Mouse (Mus musculus) midbrain, embryonic 13.5 days (tissue): Measurements from ENCODE around the gene Ldlrap1. TPM values are rescaled to one million over a fixed set of nuclear protein-coding genes. Genes with fewer than 3 reads are reported as not detected.

ENCODE experiments used
- ATAC-seq: fragments of 200-750 bp; cut with Nextera tagmentation; 2 replicates; pipeline ENCODE4 v1.8.0; 2017; ENCODE audit warnings: mild to moderate bottlenecking, moderate TSS enrichment, moderate library complexity
- H3K27ac ChIP-seq: fragments of 300-500 bp; sonication (generic); 2 replicates; pipeline ENCODE4 v1.5.1; 2015; ENCODE audit warnings: inconsistent platforms, mild to moderate bottlenecking, moderate library complexity
- H3K27me3 ChIP-seq: fragments of 300-500 bp; sonication (generic); 2 replicates; pipeline ENCODE4 v1.6.1; 2015; ENCODE audit warnings: mild to moderate bottlenecking, inconsistent platforms
- H3K36me3 ChIP-seq: fragments of 300-500 bp; sonication (generic); 2 replicates; pipeline ENCODE4 v1.6.1; 2015; ENCODE audit warnings: mild to moderate bottlenecking, inconsistent platforms
- H3K4me1 ChIP-seq: fragments of 300-500 bp; sonication (generic); replicated peaks from 2 replicates; pipeline ENCODE4 v1.6.1; 2015; ENCODE audit warnings: inconsistent platforms
- H3K4me2 ChIP-seq: fragments of 300-500 bp; sonication (generic); replicated peaks from 2 replicates; pipeline ENCODE4 v1.6.1; 2015; ENCODE audit warnings: moderate library complexity, mild to moderate bottlenecking, inconsistent platforms
- H3K4me3 ChIP-seq: fragments of 300-500 bp; sonication (generic); replicated peaks from 2 replicates; pipeline ENCODE4 v1.5.1; 2015; ENCODE audit warnings: mild to moderate bottlenecking, inconsistent platforms
- H3K9ac ChIP-seq: fragments of 300-500 bp; sonication (generic); replicated peaks from 2 replicates; pipeline ENCODE4 v1.6.1; 2015; ENCODE audit warnings: mild to moderate bottlenecking, inconsistent platforms
- H3K9me3 ChIP-seq: fragments of 300-500 bp; sonication (generic); 2 replicates; pipeline ENCODE4 v1.6.1; 2016; ENCODE audit warnings: mild to moderate bottlenecking, inconsistent platforms
- WGBS: fragments of 180-500 bp; shearing (Covaris S2); methylation state at CpG from one replicate; pipeline ENCODE4 v1.1.7; 2015; 5-methylcytosine and 5-hydroxymethylcytosine counted together
- polyA plus RNA-seq: library from polyadenylated mRNA; unstranded; fragments of >200 nt; fragmentation: Nextera tagmentation; extraction: Ambion mirVana; gene quantifications from 2 replicates; pipeline ENCODE4 v1.2.1, GENCODE M21; 2015

The Ldlrap1 gene
- polyA plus RNA-seq, 1 experiment from 2014 or later = 3.4 TPM

GRCm38 (mm10) chr4:134758922-134759321 is 8.9 kb downstream of the Ldlrap1 start:
- WGBS = 93% methylated on average over 14 of the region's 14 CpGs
- no peaks in the 10 kb centered on the region for H3K27me3 ChIP-seq
- no peaks in the 10 kb centered on the region for H3K9me3 ChIP-seq
- H3K4me1 ChIP-seq = peaks cover 12% of the 10 kb centered on the region
- H3K27ac ChIP-seq = no peak overlapping the region
- no peak overlapping the region for H3K9ac ChIP-seq
- H3K4me3 ChIP-seq = no peak overlapping the region
- no peak overlapping the region for H3K4me2 ChIP-seq
- no peak for ATAC-seq
- no peaks in the 10 kb centered on the region for H3K36me3 ChIP-seq

DNA sequence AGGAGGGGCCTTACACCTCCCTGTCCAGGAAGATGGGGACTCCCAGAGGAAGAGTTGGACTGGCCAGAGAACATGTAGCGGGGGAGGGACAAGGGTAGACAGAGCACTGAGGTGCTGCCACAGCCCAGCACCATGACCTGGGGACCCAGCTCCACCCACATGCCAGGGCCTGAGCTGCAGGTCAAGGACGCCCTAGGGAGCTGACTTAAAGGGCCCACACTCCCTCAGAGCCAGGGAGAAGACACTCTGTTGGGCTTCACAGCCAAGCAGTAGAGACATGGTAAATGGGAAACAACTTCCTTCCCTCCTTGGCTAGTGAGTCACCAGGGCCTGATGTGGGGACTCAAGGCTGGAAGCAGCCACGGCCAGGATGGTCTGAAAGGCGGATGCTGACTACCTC is 9.5 kb downstream of the Ldlrap1 start:
- Histone ChIP-seq H3K9me3 (no peaks in the 10 kb centered on the region), H3K27me3 (no peaks in the 10 kb centered on the region), H3K27ac (no peak overlapping the region), H3K9ac (no peak overlapping the region), H3K4me2 (no peak overlapping the region), H3K4me1 (peaks cover 18% of the 10 kb centered on the region), H3K4me3 (no peak overlapping the region), H3K36me3 (no peaks in the 10 kb centered on the region)
- 87% methylated on average over 4 of the region's 4 CpGs for WGBS
- no peak for ATAC-seq

DNA sequence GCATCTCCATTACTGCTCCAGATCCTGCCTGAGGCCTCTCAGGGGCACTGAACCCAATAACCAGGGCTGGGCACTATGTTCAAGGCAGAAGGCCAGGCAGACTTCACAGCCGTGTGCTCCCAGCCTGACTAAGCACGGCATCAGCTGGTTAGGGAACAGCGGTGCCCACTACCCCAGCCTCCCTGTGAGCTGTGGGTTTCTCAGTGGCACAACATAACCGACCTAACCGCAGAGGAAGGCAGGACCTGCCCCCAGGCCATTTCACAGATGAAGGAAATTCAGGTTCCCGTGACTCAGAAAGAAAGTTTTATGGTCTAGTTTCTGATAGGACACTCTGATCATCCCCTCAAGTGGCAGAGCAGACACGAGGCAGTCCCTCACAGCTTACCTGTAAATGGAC is 10.9 kb downstream of the Ldlrap1 start:
- no peak for ATAC-seq
- H3K36me3 ChIP-seq = no peaks in the 10 kb centered on the region
- H3K4me3 ChIP-seq = no peak overlapping the region
- no peaks in the 10 kb centered on the region for H3K9me3 ChIP-seq
- H3K27ac ChIP-seq = no peak overlapping the region
- no peak overlapping the region for H3K9ac ChIP-seq
- no peak overlapping the region for H3K4me2 ChIP-seq
- H3K27me3 ChIP-seq = no peaks in the 10 kb centered on the region
- WGBS = 84% methylated on average over 7 of the region's 7 CpGs
- H3K4me1 ChIP-seq = peaks cover 22% of the 10 kb centered on the region

DNA sequence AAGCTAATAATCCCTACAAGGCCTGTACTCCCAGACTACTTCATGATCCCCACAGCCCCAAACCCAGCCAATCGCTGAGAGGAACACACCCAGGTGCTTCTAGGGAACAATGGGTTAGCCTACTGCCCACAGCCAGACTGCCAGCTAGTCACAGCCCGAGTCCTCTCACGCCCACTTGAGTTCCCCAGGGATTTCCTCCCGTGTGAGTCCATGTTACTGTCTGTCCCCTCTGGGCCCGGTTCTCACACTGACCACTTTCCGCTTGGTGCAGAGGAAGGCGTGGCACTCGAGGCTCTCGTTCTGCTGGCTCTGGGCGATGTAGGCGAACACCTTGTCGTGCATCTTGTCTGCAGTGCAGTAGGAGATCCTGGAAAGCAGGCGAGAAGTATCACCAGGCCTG is 12.9 kb downstream of the Ldlrap1 start:
- no peaks in the 10 kb centered on the region for H3K27me3 ChIP-seq
- no peak overlapping the region for H3K4me2 ChIP-seq

GRCm38 (mm10) chr4:134754371-134754770 is 13.5 kb downstream of the Ldlrap1 start:
- Histone ChIP-seq H3K9me3 (no peaks in the 10 kb centered on the region), H3K4me1 (peaks cover 22% of the 10 kb centered on the region), H3K27me3 (no peaks in the 10 kb centered on the region), H3K4me3 (no peak overlapping the region), H3K36me3 (no peaks in the 10 kb centered on the region), H3K9ac (no peak overlapping the region), H3K4me2 (no peak overlapping the region), H3K27ac (peak overlapping the region; percentile 25; the same call in 1 of the 2 replicates)
- 47% methylated on average over 10 of the region's 10 CpGs for WGBS
- no peak for ATAC-seq

More for the DNA sequence above, 12.9 kb downstream of the Ldlrap1 start:
- Histone ChIP-seq H3K4me1 (peaks cover 22% of the 10 kb centered on the region), H3K9ac (no peak overlapping the region), H3K4me3 (no peak overlapping the region), H3K36me3 (no peaks in the 10 kb centered on the region), H3K9me3 (no peaks in the 10 kb centered on the region), H3K27ac (no peak overlapping the region)
- no peak for ATAC-seq
- 84% methylated on average over 13 of the region's 13 CpGs for WGBS

DNA sequence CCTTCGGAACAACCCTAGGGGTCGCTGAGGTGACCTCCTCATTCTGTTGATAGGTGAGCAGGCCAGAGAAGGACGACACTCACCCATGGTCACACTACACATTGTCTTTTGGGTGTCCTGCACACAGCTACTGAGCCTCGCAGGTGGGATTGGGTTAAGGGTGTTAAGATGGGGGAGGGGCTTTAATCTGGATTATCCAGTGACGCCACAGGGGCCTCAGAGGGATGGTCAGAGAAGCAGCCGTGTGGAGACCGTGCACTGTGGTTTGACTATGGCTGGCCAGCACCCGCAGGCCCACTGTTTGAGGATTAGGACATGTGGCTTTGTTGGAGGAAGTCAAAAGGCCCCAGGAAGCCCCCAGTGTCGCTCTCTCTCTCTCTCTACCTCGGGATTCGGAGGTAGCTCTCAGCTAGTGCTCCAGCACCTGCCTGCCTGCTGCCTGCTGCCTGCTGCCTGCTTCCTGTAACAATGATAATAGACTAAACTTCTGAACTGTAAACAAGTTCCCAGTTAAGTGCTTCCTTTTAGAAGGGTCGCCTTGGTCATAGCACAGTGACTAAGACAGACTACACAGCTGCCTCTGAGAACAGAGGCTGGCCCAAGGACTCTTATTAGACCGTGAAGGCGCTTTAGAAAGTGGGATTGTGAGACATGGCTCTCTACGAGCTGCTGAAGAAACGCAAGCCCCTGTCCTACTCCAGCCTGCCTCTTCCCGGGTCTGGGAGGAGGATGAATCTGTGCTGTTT is 14.1 kb downstream of the Ldlrap1 start:
- peaks cover 22% of the 10 kb centered on the region for H3K4me1 ChIP-seq
- WGBS = 17% methylated on average over 17 of the region's 17 CpGs
- H3K27ac ChIP-seq = peak overlapping the region; percentile 25; the same call in 1 of the 2 replicates
- ATAC-seq = no peak
- H3K9ac ChIP-seq = no peak overlapping the region
- H3K9me3 ChIP-seq = no peaks in the 10 kb centered on the region
- no peaks in the 10 kb centered on the region for H3K36me3 ChIP-seq
- H3K4me2 ChIP-seq = no peak overlapping the region
- no peaks in the 10 kb centered on the region for H3K27me3 ChIP-seq
- H3K4me3 ChIP-seq = no peak overlapping the region

GRCm38 (mm10) chr4:134752911-134753426 is 14.9 kb downstream of the Ldlrap1 start:
- no peak for ATAC-seq
- Histone ChIP-seq H3K27me3 (no peaks in the 10 kb centered on the region), H3K4me1 (peaks cover 22% of the 10 kb centered on the region), H3K9me3 (no peaks in the 10 kb centered on the region), H3K9ac (no peak overlapping the region), H3K4me3 (no peak overlapping the region), H3K36me3 (no peaks in the 10 kb centered on the region), H3K4me2 (no peak overlapping the region), H3K27ac (no peak overlapping the region)
- WGBS = 38% methylated on average over 11 of the region's 11 CpGs

- 90% methylated on average over 18 of the region's 18 CpGs for WGBS
- Histone ChIP-seq H3K27ac (no peak overlapping the region), H3K9ac (no peak overlapping the region), H3K4me1 (peaks cover 22% of the 10 kb centered on the region), H3K4me3 (no peak overlapping the region), H3K36me3 (no peaks in the 10 kb centered on the region), H3K27me3 (no peaks in the 10 kb centered on the region), H3K4me2 (no peak overlapping the region), H3K9me3 (no peaks in the 10 kb centered on the region)
- no peak for ATAC-seq
Observed at GRCm38 (mm10) chr4:134751682-134752380, 16.0 kb downstream of the Ldlrap1 start.

- WGBS = 86% methylated on average over 6 of the region's 6 CpGs
- Histone ChIP-seq H3K36me3 (no peaks in the 10 kb centered on the region), H3K4me2 (no peak overlapping the region), H3K4me3 (no peak overlapping the region), H3K4me1 (peaks cover 22% of the 10 kb centered on the region), H3K27ac (no peak overlapping the region), H3K9me3 (no peaks in the 10 kb centered on the region), H3K27me3 (no peaks in the 10 kb centered on the region), H3K9ac (no peak overlapping the region)
- no peak for ATAC-seq
Observed at GRCm38 (mm10) chr4:134750825-134751224, 17.0 kb downstream of the Ldlrap1 start.

DNA sequence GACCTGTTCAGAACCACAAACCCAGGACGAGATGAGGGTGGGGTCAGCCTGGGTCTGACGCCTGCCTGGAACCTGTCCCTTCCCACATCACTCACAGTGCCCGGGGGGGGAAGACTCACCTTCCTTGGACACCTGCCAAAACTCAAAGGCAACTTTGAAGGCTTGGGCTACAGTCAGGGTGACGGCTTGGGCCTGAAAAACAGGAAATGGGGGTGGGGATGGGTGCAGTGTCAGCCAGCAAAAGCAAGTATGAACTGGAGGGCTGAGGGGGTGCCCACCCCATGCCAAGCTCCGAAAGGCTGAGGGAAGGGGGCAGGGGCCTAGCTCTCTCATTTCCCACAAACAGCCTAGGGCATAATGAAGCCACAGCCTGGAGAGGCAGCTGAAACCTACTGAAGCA is 17.6 kb downstream of the Ldlrap1 start:
- Histone ChIP-seq H3K9me3 (no peaks in the 10 kb centered on the region), H3K27me3 (no peaks in the 10 kb centered on the region), H3K27ac (no peak overlapping the region), H3K36me3 (no peaks in the 10 kb centered on the region), H3K9ac (no peak overlapping the region), H3K4me3 (no peak overlapping the region), H3K4me1 (peaks cover 22% of the 10 kb centered on the region), H3K4me2 (no peak overlapping the region)
- ATAC-seq = no peak
- WGBS = 93% methylated on average over 5 of the region's 5 CpGs

GRCm38 (mm10) chr4:134749301-134750030 is 18.4 kb downstream of the Ldlrap1 start:
- no peak overlapping the region for H3K4me3 ChIP-seq
- 69% methylated on average over 21 of the region's 21 CpGs for WGBS
- no peak for ATAC-seq
- no peaks in the 10 kb centered on the region for H3K9me3 ChIP-seq
- no peaks in the 10 kb centered on the region for H3K36me3 ChIP-seq
- no peaks in the 10 kb centered on the region for H3K27me3 ChIP-seq
- H3K9ac ChIP-seq = no peak overlapping the region
- no peak overlapping the region for H3K4me2 ChIP-seq
- no peak overlapping the region for H3K27ac ChIP-seq
- H3K4me1 ChIP-seq = peaks cover 16% of the 10 kb centered on the region
